Mouse (Mus musculus): ENCODE results near the gene Mettl17.
A peak's percentile ranks its signal among the peaks of the same experiment; 100 is the strongest.
"Not testable (repeated sequence)": the region's sequence is repeated elsewhere in the genome, so short reads cannot be mapped to it uniquely, and the experiment has no call there.

Mettl17 gene

GRCm38 (mm10) chr14:51896539-51897170 lies 12.0 kb downstream of the Mettl17 start:
- no peak for DNase-seq

DNA sequence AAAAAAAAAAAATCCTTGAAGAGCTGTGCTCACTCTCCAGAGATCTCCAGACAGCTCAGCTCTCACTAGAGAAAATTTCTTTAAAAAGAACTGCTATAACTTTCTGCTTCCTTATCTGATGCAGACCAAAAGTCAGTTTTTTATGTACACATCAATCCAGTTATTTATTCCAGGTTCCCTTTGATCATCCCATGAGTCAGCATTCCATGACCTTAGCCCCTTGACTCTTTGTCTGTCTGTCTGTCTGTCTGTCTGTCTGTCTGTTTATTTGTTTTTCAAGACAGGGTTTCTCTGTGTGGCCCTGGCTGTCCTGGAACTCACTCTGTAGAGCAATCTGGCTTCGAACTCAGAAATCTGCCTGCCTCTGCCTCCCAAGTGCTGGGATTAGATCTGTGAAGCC lies 14.7 kb downstream of the Mettl17 start:
- no peak for DNase-seq

DNA sequence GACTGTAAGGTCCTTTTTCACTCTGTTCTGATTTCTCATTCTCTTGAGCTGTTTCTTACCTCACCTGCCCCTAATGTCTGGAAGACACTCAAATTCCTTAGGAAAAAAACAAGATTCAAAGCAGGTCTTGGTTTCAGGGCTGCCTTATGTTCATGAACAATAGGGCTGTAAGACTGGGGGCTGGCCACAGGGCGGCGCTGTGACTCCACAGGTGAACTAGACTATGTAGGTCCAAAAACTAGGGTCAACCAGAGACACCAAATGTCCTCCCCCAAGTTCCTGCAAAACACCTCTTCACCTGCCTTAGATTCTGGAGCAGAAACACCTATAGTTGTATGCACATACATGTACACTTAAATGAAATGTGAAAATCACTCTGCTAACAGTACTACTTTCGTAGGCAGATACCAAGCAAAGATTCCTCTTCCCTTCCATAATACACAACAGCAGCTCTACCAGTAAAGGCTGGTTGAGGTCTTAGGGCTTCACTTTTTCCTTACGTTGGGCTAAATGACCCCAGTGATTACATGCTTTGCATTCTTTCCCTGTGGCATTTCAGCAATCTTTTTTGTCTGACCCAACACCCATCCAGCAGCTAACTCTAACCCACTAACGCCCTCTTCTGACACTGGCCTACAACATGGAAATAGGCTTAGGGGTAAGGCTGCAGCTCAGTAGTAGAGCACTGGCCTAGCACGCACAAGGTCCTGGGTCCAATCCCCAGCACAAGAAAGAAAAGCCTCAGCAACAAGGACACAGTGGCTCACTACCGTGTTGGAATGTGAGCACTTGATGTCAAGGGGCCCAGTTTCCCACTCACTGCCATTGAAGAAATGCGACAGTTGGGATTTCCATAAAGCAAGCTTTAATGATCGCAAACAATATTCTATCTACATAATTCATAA lies 18.4 kb downstream of the Mettl17 start:
- peak; percentile 50 to 67 for DNase-seq

GRCm38 (mm10) chr14:51903782-51904181 lies 19.1 kb downstream of the Mettl17 start:
- DNase-seq: no peak

DNA sequence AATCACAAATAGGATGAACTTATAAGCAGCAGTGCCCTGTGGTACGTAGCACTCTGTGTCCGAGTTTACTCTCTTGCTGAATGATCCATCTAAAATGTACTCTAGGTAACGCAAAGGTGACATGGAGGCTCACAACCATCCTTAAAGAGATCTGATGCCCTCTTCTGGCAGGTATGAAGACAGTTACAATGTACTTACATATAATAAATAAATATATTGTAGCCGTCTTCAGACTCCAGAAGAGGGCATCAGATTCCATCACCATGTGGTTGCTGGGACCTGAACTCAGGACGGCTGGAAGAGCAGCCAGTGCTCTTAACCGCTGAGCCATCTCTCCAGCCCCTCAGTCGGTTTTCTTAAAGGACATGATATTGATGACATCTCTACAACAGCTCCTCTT lies 20.1 kb downstream of the Mettl17 start:
- no peak for DNase-seq

- DNase-seq: no peak
These were observed 21.5 kb downstream of the Mettl17 start for GRCm38 (mm10) chr14:51906102-51906501.

DNA sequence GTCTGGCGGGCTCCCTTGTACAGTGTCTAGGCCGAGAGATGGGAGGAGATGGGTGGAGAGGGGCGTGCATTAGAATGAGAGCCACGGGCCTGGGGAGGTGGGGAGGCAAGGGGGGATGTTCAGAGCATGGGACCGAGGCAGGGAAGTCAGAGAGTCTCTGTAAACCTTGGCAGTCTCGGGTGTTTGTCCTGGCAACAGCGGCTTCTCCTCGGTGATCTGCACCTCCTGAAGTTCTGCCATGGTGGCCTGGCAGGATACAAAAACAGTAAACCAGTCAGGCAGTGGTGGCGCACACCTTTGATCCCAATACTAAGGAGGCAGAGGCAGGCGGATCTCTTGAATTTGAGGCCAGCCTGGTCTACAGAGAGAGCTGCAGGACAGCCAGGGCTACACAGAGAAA lies 26.7 kb downstream of the Mettl17 start:
- DNase-seq: no peak

- peak; percentile 53 to 71 for DNase-seq
These were observed 27.9 kb downstream of the Mettl17 start for GRCm38 (mm10) chr14:51912391-51913061.

DNA sequence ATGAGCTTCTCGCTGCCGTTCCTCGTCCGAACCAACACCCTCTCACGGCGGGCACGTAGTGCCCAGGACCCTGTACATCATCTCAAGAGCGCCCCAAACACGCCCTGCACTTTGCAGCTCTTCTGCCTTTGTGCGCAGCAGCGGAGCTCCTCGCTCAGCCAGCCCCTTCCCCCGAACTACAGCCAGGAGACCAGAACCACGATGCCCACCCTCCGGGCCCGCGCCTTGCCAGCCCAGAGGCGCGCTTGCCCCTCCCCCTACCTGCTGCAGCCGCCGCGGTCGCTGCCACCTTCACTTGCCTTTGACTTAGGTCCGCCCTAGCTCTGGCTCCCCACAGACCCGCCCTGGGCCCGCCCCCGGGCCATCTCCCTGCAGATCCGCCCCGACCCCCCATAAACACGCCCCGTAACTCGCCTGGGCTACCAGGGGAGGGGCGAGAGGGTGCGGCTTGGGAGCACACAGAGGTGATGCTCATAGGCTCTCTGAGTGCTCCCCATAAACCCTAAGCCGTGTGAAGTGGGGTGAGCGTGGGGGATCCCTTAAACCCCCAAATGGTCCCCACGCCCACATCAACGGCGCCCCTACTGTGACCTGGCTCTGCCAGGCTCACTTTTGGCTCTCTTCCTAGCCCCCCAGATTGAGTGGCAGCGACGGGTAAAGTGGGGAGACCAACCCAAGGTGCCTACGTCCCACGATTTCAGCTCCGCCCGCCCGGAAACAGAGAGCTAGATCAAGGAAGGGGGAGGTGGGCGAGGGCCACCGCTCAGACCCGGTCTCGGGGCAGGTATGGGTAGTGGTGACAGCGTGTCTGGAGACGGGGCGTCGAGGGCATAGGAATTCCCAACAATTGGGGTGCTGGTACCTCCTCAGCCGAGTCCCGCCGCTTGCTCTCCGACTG lies 28.7 kb downstream of the Mettl17 start:
- peak; percentile 84 to 90 for DNase-seq

GRCm38 (mm10) chr14:51913960-51914762 lies 29.5 kb downstream of the Mettl17 start, which contains the start of gene Ndrg2:
Ndrg2 (minus strand) TSS chr14:51914158.
- DNase-seq: peak; percentile 63 to 70

- DNase-seq: no peak
These were observed 30.4 kb downstream of the Mettl17 start for GRCm38 (mm10) chr14:51915030-51915429.

DNA sequence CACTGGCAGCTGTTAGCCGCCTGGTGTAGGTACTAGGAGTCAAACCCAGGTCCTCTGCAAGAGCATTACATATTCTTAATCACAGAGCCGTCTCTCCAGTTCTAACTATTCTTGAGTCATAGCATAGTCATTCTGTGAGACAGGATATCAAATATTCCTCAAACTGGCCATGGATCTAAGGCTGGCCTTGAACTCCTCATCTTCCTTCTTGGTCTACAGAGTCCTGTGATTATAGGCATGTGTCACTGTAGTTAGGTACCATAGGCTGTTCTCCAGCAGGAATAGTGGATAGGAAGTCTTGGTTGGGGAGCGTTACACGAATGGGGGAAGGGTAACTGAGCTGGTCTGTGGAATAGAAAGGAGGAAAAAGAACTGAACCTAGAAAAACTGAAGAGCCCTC lies 31.9 kb downstream of the Mettl17 start:
- DNase-seq: no peak

DNA sequence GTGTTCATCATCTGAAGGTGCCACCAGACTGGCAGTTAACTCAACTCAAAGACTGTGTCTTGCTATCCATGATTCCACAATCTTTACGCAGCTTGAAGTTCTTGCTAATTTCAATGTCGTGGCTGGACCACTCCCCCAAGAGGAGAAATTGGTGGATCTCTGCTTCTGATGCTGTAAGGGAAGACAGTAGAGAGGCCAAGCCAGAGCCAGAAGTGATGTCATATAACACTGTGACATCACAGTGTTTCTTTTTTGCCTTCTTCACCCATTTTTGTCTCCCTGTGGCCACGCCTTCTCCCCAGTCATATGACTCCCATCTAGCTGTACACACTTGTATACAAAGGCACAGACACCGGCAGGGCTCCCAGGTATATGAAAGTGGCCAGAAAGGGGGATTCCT lies 33.5 kb downstream of the Mettl17 start, which contains the start of gene Tppp2:
Tppp2 (plus strand) TSS at position 301 of the 400 bp plus-strand sequence.
- DNase-seq: no peak

- no peak for DNase-seq
These were observed 34.3 kb downstream of the Mettl17 start for GRCm38 (mm10) chr14:51918966-51919365.

GRCm38 (mm10) chr14:51921759-51922570 lies 37.3 kb downstream of the Mettl17 start:
- no peak for DNase-seq

GRCm38 (mm10) chr14:51922571-51922865 lies 37.9 kb downstream of the Mettl17 start, which contains the start of gene Rnase13:
Rnase13 (minus strand) TSS chr14:51922773.
- DNase-seq: no peak

DNA sequence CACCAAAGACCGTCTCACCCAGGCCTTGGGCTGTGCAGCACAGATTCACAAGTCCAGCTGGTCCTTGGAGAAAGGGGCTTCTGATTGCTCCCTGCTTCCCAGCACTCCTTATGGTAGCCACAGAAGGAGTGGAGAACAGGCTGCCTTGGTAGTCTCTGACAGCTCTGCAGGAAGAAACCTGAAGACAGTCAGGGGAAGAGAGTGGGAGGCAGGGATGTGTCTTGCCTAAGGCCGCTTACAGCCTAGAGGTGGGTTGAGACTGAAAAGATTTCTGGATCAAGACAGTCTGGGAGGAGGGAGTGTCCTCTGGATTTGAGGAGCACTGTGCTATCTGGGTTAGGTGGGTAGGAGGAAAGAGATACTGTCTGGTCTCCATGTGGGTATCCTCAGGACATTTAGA lies 38.3 kb downstream of the Mettl17 start:
- no peak for DNase-seq

DNA sequence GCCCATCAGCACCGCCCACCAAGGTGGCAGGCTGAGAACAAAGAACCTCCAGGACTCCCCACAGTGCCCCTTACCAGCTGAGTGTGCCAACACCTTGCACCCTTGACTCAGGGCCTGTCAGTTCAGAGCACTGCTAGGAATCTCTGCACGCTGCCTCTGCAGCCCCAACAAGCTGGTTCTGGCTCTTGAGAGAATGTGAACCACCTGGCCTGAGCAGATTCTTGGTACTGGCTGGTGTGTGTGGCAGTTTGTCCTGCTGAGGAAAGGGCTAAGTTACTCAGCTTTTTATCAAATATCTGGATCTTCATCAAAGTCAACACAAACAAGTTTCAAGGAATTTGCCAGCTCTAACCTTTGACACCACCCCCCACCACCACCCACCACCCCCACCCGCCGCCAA lies 38.9 kb downstream of the Mettl17 start:
- no peak for DNase-seq

GRCm38 (mm10) chr14:51926930-51927329 lies 42.3 kb downstream of the Mettl17 start:
- DNase-seq: not testable (repeated sequence)

GRCm38 (mm10) chr14:51929309-51929943 lies 44.8 kb downstream of the Mettl17 start:
- peak; percentile 70 to 74 for DNase-seq
